Mouse (Mus musculus): ENCODE results near the gene Slc27a3. TPM values are rescaled to one million over a fixed set of nuclear protein-coding genes. Genes with fewer than 3 reads are reported as not detected.

Gene Slc27a3
- total and polyA plus RNA-seq, 3 experiments = 1.3 to 2.6 (median 1.9) TPM

GRCm38 (mm10) chr3:90395629-90396028 is 5.9 kb upstream of the Slc27a3 start:
- TF ChIP-seq TCF12 (IDR thresholded peaks at IDR 0.05; ENCODE audit: low read depth, low read length) (no peak), UBTF (IDR thresholded peaks at IDR 0.05; ENCODE audit: low read depth, low read length) (no peak), EP300 (IDR thresholded peaks at IDR 0.05; ENCODE audit: low read length) (no peak), MAX (IDR thresholded peaks at IDR 0.05; ENCODE audit: low read length) (no peak), ZMIZ1 (IDR thresholded peaks at IDR 0.05; ENCODE audit: low read depth, low read length) (no peak), ZNF384 (IDR thresholded peaks at IDR 0.05; ENCODE audit: low read depth, low read length) (no peak), RAD21 (IDR thresholded peaks at IDR 0.05; ENCODE audit: low read depth, low read length) (no peak), CHD1 (IDR thresholded peaks at IDR 0.05; ENCODE audit: low read depth, low read length) (no peak), BHLHE40 (IDR thresholded peaks at IDR 0.05; ENCODE audit: low read depth, low read length) (no peak), PAX5 (IDR thresholded peaks at IDR 0.05; ENCODE audit: low read length) (no peak), JUN (IDR thresholded peaks at IDR 0.05; ENCODE audit: insufficient read depth, low read depth, low read length) (no peak), CHD2 (IDR thresholded peaks at IDR 0.05; ENCODE audit: low read length) (no peak), CTCF (conservative IDR thresholded peaks at IDR 0.05 in 1 of 2, IDR thresholded peaks at IDR 0.05 in 1 of 2; ENCODE audit: low read depth in 2 of 2, low read length in 2 of 2) (no peak), USF1 (IDR thresholded peaks at IDR 0.05; ENCODE audit: low read depth, low read length) (no peak), RCOR1 (conservative IDR thresholded peaks at IDR 0.05; ENCODE audit: low read depth, low read length) (no peak), USF2 (conservative IDR thresholded peaks at IDR 0.05; ENCODE audit: low read depth, low read length) (no peak), JUND (conservative IDR thresholded peaks at IDR 0.05; ENCODE audit: low read depth, low read length) (no peak), MAFK (IDR thresholded peaks at IDR 0.05; ENCODE audit: insufficient replicate concordance, low read length) (no peak), POLR2A (IDR thresholded peaks at IDR 0.05; ENCODE audit: low read depth, low read length) (no peak), MAZ (IDR thresholded peaks at IDR 0.05; ENCODE audit: low read depth, low read length) (no peak)
- Histone ChIP-seq H3K9ac (ENCODE audit: insufficient read depth, low read depth) (no peak overlapping the region), H3K9me3 (replicated peaks; ENCODE audit: low read length) (no peaks in the 10 kb centered on the region), H3K27ac (ENCODE audit: insufficient read depth, low read depth) (no peak overlapping the region), H3K27me3 (replicated peaks) (no peaks in the 10 kb centered on the region), H3K4me3 (replicated peaks in 1 of 3; ENCODE audit: low read depth in 2 of 3, low read length in 2 of 3, poor library complexity in 1 of 3) (no peak overlapping the region), H3K79me2 (replicated peaks; ENCODE audit: control insufficient read depth, extremely low read depth, insufficient read depth, poor library complexity, severe bottlenecking) (no peaks in the 10 kb centered on the region), H3K4me2 (ENCODE audit: insufficient read depth, low read depth, poor library complexity, severe bottlenecking) (no peak overlapping the region), H3K4me1 (ENCODE audit: control insufficient read depth in 1 of 2, insufficient read depth in 2 of 2) (peaks cover under 1 to 7% of the 10 kb centered on the region in 2 experiments; a peak in 2 of 4 replicates), H3K36me3 (replicated peaks in 1 of 2; ENCODE audit: control insufficient read depth in 1 of 2, insufficient read depth in 1 of 2, low read length in 1 of 2) (peaks cover 86 to 95% of the 10 kb centered on the region in 2 experiments)
- dilution Hi-C loops (cut with MboI; ENCODE audit: extremely low pct_ligation_motif_present, extremely low pct_unique_long_range_greater_than_20kb, low sequenced_read_pairs) (no loop called here), in situ Hi-C loops (cut with MboI; ENCODE audit: low pct_ligation_motif_present, low pct_unique_long_range_greater_than_20kb, low sequenced_read_pairs) (no loop called here)
- DNase-seq (ENCODE audit: extremely low read depth) = no peak

- Histone ChIP-seq H3K27ac (ENCODE audit: insufficient read depth, low read depth) (no peak overlapping the region), H3K9me3 (replicated peaks; ENCODE audit: low read length) (no peaks in the 10 kb centered on the region), H3K79me2 (replicated peaks; ENCODE audit: control insufficient read depth, extremely low read depth, insufficient read depth, poor library complexity, severe bottlenecking) (no peaks in the 10 kb centered on the region), H3K9ac (ENCODE audit: insufficient read depth, low read depth) (no peak overlapping the region), H3K36me3 (replicated peaks in 1 of 2; ENCODE audit: control insufficient read depth in 1 of 2, insufficient read depth in 1 of 2, low read length in 1 of 2) (peaks cover 89 to 98% of the 10 kb centered on the region in 2 experiments), H3K4me3 (replicated peaks in 1 of 3; ENCODE audit: low read depth in 2 of 3, low read length in 2 of 3, poor library complexity in 1 of 3) (no peak overlapping the region), H3K4me1 (ENCODE audit: control insufficient read depth in 1 of 2, insufficient read depth in 2 of 2) (peaks cover 3 to 14% of the 10 kb centered on the region in 2 experiments; a peak in 2 of 4 replicates), H3K4me2 (ENCODE audit: insufficient read depth, low read depth, poor library complexity, severe bottlenecking) (no peak overlapping the region), H3K27me3 (replicated peaks) (no peaks in the 10 kb centered on the region)
- in situ Hi-C loops (cut with MboI; ENCODE audit: low pct_ligation_motif_present, low pct_unique_long_range_greater_than_20kb, low sequenced_read_pairs) (no loop called here), dilution Hi-C loops (cut with MboI; ENCODE audit: extremely low pct_ligation_motif_present, extremely low pct_unique_long_range_greater_than_20kb, low sequenced_read_pairs) (no loop called here)
- TF ChIP-seq NRF1 (IDR thresholded peaks at IDR 0.05; ENCODE audit: low read depth, low read length) = no peak
- no peak for TF ChIP-seq UBTF (IDR thresholded peaks at IDR 0.05; ENCODE audit: low read depth, low read length)
- no peak for TF ChIP-seq SMC3 (IDR thresholded peaks at IDR 0.05; ENCODE audit: low read depth, low read length)
- no peak for TF ChIP-seq TBP (conservative IDR thresholded peaks at IDR 0.05; ENCODE audit: low read depth, low read length)
- TF ChIP-seq GABPA (IDR thresholded peaks at IDR 0.05; ENCODE audit: insufficient replicate concordance, low read depth, low read length) = no peak
- no peak for TF ChIP-seq E2F4 (IDR thresholded peaks at IDR 0.05; ENCODE audit: insufficient replicate concordance, low read depth, low read length)
- TF ChIP-seq SIN3A (IDR thresholded peaks at IDR 0.05; ENCODE audit: low read length) = no peak
- TF ChIP-seq POLR2A (IDR thresholded peaks at IDR 0.05; ENCODE audit: low read depth, low read length) = no peak
- no peak for TF ChIP-seq TCF12 (IDR thresholded peaks at IDR 0.05; ENCODE audit: low read depth, low read length)
- TF ChIP-seq BHLHE40 (IDR thresholded peaks at IDR 0.05; ENCODE audit: low read depth, low read length) = no peak
- no peak for TF ChIP-seq ETS1 (conservative IDR thresholded peaks at IDR 0.05; ENCODE audit: low read depth, low read length)
- TF ChIP-seq MAX (IDR thresholded peaks at IDR 0.05; ENCODE audit: low read length) = no peak
- no peak for DNase-seq (ENCODE audit: extremely low read depth)
Measured at GRCm38 (mm10) chr3:90392661-90393060, 2.9 kb upstream of the Slc27a3 start.

All from CH12.LX (cell line).